Mouse (Mus musculus) frontal cortex, postnatal 36 days (tissue): ENCODE data around the gene Baiap2l2.
"Not testable (repeated sequence)": the region's sequence is repeated elsewhere in the genome, so short reads cannot be mapped to it uniquely, and the experiment has no call there.

Source experiments
- DNase-seq, 2 experiments: peaks; one replicate each; pipeline ENCODE4 v3.0.0; 2022; ENCODE audit warnings: low spot score in 2 of 2

Gene Baiap2l2

DNA sequence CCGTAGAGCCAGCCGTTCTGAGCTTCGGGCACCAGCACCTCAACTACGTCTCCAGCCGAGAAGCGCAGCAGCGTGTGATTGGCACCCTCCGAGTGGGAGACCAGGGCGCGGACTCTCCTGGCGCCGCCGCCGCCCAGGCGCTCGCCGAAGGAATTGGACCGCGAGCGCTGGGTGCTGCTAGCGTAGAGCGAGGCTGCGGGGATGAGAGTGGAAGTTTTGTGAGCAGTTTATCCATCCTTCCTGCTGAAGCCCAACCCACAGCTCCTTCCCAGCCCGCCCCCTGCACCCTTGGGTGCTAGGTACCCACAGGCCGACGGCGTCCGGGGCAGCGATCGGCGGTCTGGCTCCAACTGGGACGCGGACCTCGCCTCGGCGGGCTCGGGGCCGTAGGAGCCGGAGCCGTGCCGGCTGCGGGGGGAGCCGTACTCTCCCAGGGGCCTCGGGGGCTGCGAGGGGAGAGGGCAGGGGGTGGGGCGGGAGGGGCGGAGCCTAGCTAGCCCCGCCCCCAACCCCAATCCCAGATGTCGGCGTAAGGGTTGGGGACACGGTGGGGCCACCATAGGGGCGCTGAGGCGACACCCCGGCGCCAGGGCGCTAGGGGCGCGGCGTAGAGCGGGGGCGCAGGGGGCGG lies 24.1 kb downstream of the Baiap2l2 start:
- peak; percentile 63 to 64 for DNase-seq

DNA sequence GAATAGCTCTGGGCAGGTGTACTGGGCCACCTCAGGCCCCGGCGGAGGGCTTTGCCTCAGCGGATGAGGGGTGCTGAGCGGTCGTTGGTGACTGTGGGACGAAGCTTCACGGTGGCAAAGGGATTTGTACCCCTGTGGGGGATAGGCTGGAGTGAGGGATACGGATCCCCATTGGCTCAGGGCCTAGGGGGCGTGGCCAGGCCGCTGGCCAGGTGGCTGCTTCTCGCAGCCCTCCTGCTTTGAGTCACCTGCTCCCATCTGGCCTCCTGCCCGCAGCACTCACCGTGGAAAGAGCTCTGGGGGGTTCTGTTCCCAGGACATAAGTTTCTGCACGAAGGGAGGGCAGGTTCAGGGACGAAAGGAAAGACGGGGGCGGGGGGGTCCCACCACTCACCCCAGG lies 26.8 kb downstream of the Baiap2l2 start:
- DNase-seq: no peak

DNA sequence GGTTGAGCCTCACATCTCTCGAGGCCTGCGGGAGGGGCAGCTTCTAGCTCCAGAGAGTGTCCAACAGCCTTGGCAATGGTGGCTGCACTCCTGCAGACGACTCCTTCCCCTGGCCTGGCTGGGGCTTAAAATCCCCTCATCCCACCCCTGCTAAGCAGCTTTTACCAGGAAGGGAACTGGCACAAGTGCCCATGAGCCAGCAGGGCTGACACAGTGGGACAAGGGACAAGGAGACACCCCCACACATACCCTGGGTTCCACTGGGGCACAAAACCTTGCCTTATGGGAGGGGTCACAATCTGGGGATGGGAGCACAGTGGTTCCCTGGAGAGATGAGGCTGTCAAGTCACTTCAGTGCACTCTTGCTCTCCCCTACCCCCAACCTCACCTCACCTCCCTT lies 30.7 kb downstream of the Baiap2l2 start, which contains the start of gene Slc16a8:
Gene Slc16a8, minus strand, starts transcription at position 101 of the 400 bp plus-strand sequence.
- no peak for DNase-seq

DNA sequence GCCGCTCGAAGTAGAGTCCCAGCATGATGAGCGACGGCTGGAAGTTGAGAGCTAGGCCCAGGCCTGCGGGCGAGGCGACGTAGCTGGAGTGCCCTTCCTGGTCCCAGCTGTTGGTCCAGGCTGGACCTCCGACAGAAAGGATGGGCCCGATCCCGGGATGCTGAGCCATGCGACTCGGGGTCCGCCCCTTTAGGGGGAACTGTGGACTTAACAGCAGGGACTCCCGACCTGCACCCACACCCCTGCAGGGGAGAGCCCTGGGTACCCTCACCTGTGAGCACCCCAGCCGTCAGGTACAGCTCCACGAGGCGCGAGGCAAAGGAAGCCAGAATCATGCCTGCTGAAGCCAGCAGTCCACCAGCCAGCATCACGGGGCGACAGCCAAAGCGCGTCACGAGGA lies 32.8 kb downstream of the Baiap2l2 start:
- no peak for DNase-seq

DNA sequence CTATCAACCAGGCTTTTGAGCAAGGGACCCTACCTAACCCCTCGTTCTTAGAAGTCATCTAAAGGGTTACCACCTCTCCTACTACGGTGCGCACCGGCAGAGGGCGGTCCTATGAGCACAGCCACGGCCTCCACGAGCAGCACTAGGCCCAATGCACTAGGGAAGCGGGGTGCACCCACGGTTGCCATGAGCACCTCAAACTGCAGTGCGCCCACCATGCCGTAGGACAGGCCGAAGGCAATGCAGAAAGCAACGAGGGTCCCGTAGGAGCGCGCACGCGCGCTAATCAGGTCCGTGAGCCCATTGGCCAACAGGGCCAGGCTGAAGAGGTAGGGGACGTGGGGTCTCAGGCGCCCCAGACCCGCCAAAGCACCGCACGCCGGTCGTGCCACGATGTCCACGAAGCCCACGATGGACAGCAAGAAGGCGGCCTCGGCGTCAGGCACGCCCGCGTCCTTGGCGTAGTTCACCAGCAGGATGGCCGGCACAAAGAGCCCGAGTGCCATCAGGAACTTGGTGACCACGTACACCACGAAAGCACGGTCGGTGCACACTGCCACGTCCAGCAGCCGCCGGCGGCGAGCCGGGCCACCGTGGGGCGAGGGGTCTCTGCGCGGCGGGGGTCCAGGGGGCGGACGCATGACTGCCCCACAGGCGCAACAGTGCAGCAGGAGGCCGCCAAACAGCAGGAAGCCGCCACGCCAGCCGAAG lies 33.4 kb downstream of the Baiap2l2 start:
- peak; percentile 28 to 45 for DNase-seq

DNA sequence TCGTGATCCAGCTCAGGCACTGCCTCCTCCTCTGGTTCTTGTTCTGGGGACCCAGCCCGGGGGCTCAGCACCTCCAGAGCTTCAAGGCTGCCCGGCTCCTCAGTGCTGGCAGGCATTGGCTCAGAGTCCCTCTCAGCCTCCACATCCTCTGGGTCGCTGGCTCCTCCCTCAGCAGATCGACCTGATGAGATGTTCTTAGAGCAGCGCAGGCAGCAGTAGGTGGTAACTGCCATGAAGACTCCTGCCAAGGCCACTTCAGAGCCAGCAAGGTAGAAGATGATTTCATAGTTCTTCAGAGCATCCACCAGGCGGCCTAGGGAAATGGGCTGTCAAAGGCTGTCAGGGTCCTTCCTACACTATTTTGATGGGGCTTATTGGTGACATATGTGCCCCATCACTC lies 34.2 kb downstream of the Baiap2l2 start:
- peak in 1 of 2 experiments; percentile 34 for DNase-seq

DNA sequence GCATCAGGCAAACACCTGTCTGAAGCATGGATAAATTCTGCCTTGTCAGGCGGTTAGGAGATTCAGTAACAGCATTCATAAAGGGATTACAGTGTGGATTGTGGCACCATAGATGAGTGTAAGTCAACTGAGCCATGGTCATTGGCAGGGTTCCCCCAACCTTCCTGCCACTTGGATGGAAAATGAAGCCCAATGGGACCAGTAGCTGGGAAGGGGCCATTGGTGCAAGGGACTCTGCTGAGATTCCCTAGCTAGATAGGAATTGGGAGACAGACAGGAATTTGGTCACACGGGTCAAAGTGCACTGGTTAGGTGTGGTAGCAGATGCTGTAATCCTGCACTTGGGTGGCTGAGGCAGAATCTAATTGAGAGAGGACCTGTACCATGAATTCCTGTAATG lies 35.1 kb downstream of the Baiap2l2 start:
- no peak for DNase-seq

DNA sequence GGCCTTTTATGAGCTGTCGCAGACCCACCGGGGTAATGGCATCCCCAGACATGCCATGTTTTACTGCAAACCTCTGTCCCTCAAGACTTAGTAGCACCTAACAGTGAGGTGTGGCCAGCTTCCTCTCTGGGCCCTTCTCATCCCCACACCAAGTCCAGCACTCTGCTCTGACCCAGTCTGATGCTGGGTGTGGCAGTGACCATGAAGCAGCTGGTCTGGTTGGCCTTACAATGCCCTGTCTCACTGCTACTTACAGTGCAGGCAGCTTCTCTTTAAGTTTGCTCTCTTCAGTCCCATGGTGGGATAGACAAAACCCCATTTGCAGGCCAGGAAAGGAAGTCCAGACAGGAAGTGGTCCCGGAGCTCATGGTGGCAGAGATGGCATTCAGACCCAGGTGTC lies 40.0 kb downstream of the Baiap2l2 start:
- DNase-seq: no peak

DNA sequence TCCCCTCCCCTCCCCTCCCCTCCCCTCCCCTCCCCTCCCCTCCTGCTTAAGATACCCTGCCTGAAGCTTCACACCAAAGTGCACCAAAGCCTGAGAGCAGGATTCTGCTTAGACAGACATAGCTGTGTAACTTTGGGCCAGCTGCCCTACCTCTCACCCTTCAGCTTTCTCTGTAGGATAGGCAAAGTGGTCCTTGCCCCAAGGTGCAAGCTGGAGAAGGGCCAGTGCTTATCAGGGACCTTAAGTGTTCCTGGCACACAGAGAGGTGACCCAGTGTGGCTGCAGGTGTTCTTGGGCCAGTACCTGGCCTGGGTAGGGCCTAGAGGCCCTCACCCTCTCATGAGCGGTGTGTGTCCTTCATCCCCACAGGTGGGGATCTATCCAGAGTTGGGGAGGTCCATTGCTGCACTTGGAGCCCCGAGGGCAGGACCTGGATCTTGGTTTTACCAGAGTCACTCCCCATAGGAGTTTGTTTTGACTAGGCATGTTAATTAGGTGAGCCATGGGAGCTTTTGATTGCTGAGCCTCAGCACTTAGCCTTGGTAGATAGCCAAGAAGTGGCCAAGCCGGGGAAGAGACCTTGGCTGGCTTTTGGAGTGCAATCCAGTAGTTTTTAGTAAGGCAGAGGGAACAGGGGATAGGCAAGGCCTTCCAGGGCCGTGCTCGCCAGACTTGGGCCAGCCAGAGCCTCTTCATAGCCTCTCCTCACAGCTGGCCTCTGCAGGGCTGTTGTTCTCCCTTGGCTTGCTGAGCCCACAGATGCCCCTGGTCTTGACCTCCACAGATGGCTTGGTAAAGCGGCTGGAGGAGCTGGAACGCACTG lies 41.1 kb downstream of the Baiap2l2 start:
- DNase-seq: no peak

DNA sequence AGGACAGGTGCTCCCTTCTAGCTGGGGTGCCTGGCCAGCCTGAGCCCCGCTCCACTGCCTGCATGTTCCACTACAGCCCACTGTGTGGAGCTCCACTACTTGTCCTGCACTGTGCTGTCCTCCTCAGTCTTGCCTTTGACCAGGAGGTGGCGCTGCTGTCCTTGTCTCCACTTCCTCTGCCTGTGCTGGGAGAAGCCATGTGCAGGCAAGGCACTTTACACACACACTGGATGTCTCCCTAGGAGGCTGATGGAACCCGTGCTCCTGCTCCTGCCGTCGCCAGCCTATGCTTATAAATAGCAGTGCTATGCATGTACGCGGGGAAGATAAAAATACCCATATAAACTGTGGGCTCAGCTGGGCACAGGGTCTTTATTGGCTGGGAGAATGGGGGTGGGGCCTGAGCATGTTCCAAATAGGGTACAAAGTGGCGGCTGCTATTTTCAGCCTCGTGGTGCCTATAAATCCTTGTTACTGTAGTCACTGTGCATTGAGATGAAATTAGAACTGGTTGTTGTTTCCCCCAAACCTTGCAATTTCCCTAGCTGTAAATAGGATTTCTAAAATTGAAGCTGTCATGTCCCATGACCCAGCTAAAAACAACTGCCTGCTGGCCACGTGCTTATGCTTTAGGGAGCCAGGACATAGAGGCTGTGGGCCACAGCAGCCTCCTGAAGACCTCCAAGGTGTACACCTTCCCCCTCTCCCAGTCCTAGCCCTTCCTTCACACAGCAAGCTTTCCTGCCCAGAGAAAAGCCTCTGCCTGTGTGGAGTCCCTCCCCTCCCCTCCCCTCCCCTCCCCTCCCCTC lies 41.9 kb downstream of the Baiap2l2 start:
- DNase-seq: peak; percentile 98 to 99

DNA sequence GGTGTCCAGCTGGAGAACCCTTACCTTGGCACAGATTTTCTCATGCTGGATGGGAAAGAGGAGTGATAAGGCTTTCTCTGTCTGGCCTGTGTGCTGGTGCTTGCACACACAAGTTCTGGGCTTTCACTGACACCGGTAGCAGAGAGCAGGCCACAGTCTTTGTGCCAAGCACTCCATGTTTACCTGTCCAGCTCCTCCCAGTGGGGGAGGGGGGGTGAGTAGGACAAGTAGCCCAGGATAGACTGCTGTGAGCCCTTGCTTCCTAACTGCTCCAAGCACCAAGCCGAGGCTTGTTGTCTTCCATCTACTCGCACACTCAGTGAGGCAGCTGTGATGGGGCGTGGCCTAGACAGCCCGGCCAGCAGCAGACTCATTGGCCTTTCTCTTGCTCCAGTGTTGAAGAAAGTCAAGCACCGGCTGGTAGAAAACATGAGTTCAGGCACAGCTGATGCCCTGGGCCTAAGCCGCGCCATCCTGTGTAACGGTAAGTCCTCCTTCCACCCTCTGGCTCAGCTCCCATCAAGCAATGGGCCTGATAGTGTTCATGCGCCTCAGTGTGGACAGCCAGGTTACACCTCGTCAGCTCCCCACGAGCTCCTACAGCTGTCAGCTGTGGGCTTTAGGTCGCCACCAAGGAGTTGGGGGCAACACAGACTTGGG lies 42.6 kb downstream of the Baiap2l2 start:
- DNase-seq: no peak

DNA sequence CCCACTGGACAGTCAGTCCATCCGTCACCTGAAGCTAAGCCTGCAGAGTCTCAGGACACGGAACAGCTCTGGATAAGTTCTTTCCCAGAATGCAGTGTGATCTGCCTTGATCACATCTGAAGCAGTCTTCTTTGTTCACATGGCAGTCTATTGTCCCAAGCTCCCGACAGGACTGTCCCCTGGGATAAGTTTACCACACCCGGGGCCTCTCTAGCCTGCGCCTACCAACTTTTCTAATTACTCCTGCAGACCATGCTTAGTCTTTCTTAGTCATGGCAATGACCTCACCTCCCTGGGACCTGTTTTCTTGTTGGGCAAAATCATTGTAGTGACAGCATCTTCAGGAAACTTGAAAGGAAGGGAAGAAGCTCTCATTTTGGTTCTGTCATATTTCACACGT lies 47.3 kb downstream of the Baiap2l2 start:
- no peak for DNase-seq

DNA sequence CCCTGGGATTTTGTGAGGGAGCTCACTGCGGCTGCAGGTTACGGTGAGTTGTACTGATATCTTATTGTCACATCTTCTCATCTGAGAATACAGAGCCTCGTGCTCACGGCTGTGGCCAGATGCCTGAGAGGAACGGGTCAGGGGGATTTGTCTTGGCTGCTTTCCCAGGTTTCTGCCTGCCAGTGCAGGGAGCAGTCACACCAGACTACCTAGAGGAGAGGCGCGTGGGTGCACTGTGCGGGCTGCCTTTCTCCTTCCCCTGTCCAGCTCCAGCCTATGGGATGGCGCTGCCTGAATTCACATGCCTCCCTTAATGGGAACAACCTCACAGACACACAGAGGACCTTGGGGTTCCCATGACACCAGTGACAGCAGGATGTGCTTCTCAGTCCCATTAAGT lies 50.1 kb downstream of the Baiap2l2 start:
- no peak for DNase-seq

DNA sequence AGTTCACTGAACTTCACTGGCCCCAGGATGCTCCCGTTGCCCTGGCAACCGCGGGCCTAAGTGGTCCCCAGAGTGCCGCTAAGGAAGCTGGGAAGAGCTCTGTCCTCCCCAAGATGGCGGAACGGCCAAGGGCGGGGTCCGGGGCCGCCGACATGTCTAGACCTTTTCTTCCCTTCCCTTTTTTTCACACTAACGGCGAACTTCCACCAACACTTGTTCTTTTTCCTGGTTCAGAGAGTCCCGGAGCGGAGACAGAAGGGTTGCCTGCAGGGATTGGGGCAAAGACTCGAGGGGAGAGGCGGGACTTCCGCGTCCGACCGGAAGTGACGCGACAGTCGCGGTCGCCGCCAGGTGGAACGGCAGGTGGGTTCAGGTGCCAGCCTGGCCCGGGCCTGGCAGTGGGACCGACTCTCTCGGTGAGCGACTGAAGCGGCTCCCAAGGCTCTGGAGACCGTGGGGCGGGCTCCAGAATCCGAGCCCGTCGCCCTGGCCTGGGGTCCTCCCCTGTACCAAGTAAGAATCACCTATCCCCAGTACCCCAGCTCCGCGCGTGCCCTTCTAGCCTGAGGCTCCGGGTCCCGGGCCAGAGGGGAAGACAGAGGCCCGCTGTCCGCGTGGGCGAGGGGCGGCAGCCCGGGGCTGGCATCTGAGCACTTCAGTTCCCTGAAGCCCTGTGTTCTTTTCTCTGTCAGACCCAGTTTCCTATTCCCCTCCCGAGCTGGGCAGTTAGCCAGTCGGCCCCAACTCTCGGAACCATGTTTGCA lies 56.1 kb downstream of the Baiap2l2 start, which contains the start of the genes Pick1 and Gm49486:
Gene Pick1, plus strand, starts transcription at position 116 of the 764 bp plus-strand sequence.
Gene Gm49486, plus strand, starts transcription at position 334 of the 764 bp plus-strand sequence.
- peak; percentile 89 for DNase-seq

DNA sequence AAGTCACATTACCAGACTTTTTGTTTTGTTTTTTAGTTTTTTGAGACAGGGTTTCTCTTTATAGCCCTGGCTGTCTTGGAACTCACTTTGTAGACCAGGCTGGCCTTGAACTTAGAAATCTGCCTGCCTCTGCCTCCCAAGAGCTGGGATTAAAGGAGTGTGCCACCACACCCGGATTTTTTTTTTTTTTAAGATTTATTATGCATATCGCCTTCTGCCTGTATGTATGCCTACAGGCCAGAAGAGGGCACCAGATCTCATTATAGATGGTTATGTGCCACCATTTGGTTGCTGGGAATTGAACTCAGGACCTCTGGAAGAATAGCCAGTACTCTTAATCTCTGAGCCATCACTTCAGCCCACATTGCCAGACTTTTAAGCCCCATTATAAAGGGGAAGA lies 59.6 kb downstream of the Baiap2l2 start:
- DNase-seq: not testable (repeated sequence)

DNA sequence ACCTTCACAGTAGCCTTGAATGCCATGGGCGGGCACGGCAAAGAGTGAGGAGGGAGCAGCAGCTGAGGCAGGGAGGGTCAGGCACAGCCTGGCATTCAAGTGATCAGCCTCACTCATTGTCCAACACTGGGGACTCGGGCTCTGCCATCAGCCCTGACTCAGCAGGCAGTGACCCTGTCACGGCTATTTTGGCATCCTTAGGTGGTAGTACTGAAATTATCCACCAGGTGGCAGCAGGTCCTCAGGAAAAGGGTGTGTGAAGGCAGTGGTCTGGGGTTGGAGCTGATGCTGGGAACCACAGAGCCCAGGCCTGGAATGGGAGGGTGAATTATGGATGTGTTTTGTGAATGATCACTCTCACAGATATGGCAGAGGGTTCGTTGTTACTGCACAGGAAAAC lies 60.7 kb downstream of the Baiap2l2 start:
- DNase-seq: peak; percentile 86 to 91

DNA sequence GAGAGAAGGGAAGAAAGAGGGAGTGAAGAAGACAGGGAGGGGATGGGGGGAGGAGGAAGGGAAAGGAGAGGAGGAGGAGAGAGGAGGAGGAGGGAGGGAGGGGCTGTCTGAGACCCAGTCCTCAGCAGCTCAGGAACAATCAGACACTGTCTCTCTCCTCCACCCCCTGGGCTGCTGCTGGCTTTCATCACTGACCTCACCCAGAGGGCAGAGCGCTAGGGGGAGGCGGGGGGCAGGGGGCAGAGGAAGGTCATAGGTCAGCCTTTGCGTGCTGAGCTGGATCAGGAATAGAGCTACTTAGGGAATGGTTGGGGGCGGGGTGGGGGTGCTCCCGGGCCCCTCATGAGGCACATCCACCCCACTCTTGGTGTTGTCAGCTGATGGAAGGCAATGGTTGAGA lies 61.7 kb downstream of the Baiap2l2 start:
- no peak for DNase-seq

DNA sequence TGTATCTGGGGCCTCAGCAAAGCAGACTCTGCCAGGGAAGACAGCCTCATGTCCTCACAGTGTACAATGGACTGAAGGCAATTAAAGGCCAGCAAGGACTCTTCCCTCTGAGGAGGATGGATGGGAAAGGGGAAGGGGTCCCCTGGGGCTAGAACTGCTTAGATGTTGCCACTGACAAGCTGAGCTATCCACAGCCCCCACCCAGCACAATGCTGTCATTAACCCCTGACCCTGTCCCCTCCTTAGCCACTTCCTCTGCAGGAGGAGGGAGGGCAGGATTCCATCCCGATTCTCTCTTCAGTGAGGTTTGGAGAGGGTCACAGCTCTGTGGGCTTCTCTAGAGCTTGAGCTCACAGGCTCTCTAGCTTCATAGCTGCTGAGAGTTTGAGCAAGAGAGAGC lies 65.8 kb downstream of the Baiap2l2 start:
- DNase-seq: no peak

DNA sequence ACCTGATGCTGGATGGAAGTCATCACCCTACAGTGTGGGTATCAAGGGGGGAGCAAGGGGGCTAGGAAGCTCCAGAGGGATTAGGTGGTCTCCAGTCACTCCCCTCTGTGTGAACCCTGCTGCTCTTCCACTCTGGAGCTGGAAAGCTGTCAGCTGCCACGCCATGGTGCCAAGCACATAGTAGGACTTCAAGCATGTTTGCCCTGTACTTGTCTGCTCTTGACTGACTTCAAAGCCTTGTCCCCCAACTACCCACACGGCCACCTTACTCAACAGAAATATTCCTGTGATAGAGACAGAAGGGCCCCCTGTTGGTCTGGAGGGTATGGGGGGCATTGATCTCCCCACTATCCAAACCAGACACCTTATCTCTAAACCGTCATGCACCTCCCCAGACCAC lies 69.1 kb downstream of the Baiap2l2 start:
- no peak for DNase-seq

DNA sequence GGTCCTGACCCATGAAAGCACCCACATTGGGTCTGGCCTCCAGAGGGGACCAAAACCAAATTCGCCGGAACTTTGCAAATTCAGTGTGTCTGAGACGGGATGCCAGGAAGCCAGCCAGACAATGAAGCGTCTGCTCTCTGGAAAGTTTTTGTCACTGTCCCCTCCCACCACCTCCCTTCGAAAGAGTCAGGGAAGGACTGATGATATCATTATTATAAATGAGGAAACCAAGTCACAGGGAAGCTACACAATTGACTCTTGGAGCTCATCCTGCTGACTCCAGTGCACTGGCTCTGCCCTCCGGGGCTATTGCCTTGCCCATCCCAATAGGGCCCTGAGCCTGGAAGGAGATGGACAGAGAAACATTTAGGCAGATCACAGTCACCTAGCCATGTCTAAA lies 71.7 kb downstream of the Baiap2l2 start:
- DNase-seq: no peak
